Mouse (Mus musculus): ENCODE results near the gene Ccno.
A peak's percentile ranks its signal among the peaks of the same experiment; 100 is the strongest.

Ccno gene

DNA sequence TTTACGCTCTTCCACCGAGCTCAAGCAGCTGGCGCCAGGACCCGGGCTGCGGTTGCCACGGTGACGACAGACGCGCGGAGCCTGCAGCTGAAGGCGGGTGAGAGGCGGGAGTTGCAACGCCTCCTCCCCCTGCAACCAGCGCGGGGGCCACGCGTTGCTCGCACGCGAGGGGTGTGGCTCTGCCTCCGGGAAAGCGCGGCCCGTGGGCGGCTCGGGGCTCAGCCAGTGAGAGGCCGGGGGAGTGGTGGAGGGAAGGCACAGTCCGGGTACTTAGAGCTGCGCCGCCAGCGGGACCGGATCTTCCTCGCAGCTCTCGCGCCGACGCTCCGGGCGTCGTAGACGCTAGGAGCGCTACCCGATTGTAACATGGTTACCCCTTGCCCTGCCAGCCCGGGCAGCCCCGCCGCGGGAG is at the start of gene Ccno:
Gene Ccno, plus strand, starts transcription at position 271 of the 412 bp plus-strand sequence.
- peak; percentile 96 for DNase-seq (ENCODE audit: low spot score)

DNA sequence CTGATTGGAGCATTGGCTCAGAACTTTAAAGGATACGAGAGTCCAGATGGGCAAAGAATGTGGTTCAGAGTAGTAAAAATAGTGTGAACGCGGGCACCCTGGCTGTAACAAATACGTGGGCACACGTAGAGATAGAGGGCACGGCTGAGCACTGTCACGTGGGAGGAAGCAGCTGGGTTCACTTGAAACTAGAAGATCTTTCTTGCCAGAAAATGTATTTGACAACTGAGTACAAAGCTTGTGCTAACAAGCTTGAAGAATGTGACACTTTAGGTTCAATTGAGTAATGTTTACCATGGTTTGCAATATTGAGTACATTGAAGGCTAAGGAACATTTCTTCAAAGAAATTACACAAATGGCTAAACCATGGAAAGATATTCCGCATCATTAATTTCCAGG is 49.5 kb upstream of the Ccno start:
- DNase-seq (ENCODE audit: low spot score): no peak

DNA sequence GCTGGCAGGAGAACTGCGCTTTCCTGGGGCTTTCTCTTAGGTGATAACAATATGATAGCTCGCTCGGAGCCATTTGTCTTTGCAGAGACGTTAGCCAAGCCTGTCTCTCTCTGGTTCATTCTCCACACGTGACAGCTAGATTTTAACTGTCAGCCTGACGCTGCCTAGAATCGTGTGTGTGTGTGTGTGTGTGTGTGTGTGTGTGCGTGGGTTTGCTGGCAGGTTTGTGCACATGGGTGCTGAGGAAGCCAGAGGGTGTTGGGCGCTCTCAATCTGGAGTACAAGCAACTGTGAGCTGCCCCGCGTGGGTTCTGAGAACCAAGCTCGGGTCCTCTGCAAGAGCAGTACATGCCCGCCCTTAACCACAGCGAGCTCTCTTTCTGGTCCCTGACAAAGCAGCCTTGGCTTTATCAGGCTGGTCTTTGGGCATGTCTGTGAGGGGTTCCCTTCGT is 45.7 kb upstream of the Ccno start:
- no peak for DNase-seq (ENCODE audit: low spot score)

DNA sequence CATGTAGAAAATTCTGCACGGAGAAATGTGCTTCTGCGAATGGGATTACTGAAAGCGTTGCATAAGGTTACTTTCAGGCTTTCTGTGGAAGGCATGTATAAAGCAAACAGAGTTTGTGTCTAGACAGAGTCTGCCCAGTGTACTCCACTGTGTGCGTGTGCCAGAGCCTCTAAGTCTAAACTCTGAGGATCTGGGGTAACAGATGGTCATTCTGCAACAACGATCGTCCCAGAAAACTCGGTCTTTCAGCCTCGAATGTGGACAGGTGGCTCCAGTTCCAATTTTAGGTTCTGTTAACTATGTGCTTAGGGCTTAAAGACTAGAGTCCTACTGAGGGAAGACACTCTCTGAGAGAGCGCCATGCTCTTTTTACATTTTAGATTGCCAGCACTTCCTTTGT is 42.3 kb upstream of the Ccno start:
- no peak for DNase-seq (ENCODE audit: low spot score)

DNA sequence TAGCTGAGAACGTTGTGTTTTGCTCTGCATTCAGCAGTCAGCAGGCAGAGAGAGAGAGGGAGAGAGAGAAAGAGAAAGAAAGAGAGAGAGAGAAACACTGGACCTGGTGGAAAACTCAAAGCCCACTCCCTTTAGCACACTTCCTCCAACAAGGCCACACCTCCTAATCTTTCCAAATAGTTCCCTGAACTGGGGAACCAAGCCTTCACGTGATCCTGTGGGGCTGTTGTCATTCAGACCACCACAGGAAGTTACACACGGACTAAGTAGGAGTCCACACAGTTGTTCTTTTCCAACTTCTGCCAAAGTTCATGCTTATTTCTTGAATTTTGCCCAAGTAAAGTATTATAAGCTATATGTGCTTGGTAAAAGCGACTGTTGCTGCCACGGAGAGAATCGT is 41.7 kb upstream of the Ccno start:
- DNase-seq (ENCODE audit: low spot score): no peak

DNA sequence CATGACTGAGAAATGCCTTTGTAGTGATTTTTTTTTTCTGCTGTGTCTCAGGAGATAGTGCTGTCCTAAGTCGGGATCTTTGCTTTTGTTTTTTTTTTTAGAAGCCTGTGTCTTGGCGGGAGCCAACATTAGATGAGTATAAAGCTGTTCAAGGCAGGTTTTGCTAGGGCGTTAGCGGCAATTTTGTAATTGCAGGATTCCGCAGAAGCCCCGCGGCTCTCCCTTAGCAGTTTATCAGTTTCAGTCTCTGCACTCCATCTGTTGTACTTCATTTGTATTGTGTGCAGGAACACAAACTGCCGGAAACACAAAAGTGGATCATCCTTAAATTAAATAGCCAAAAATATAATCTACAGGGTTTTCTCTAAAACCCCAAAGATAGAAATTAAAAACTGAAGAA is 33.5 kb upstream of the Ccno start:
- DNase-seq (ENCODE audit: low spot score): no peak

DNA sequence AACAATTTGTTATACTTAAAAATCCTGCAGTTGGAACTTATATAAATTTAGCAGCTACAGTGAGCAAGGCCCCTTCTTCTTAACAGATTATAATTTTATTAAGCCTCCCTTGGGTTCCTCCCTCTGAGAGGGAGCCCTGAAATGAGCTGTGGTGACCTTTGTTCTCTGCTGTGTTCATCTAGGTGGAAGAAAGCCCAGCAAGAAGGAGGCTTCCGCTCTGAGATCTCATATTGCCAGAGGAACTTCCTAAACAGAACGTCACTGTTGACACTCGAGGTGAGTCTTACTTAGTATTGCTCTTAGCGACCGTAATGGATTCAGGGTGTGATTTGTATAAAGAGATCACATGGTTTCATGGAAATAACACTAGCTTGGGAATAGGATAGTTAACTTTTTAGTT is 24.5 kb upstream of the Ccno start:
- no peak for DNase-seq (ENCODE audit: low spot score)

DNA sequence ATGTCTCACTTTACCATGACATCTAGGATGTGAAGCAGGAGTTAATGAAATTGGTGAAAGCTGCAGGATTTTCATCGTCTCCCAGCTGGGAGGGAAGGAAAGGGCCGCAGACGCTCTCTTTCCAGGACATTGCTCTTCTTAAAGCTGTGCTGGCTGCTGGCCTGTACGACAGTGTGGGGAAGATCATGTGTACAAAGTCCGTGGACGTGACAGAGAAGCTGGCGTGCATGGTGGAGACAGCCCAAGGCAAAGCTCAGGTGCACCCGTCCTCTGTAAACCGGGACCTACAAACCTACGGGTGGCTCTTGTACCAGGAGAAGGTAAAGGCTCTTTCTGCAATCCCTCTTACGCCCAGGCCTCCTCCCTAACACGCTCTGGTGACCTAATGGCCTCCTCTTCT is 23.2 kb upstream of the Ccno start:
- DNase-seq (ENCODE audit: low spot score): no peak

DNA sequence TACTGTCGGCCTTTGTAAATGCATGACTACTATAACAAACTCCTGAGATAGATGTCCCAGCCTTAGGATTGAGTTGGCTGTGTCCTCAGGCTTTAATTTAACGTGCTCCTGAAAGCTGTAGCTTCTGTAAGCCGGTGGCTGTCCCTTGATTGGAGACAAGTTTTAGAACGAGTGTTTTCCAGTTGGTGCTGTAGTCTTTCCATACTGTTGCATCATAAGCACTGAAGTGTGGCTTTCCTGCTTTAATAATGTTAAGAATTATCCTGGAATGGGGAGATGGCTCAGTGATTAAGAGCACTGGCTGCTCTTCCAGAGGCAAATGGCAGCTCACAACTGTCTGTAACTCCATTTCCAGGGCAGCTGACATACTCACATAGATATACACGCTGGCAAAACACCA is 20.3 kb upstream of the Ccno start:
- DNase-seq (ENCODE audit: low spot score): no peak

DNA sequence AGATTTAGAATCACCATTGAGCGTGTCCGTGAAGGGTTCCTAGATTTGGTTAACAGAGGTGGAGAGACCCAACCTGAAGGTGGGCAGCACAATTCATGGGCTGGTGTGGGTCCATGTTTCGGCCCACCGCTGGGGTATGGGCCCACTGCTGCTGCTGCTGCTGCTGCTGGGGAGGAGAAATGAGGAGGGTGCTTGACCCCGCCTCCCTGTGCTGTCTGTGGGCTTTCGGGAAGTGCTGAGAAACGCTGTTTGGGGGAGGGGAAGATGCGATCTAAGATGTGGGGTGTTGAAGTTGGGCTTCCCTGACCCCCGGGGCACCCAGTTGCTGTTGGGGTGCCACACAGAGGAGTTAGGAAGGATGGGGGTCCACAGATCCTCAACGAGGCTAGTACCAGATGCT is 10.9 kb upstream of the Ccno start:
- DNase-seq (ENCODE audit: low spot score): no peak

DNA sequence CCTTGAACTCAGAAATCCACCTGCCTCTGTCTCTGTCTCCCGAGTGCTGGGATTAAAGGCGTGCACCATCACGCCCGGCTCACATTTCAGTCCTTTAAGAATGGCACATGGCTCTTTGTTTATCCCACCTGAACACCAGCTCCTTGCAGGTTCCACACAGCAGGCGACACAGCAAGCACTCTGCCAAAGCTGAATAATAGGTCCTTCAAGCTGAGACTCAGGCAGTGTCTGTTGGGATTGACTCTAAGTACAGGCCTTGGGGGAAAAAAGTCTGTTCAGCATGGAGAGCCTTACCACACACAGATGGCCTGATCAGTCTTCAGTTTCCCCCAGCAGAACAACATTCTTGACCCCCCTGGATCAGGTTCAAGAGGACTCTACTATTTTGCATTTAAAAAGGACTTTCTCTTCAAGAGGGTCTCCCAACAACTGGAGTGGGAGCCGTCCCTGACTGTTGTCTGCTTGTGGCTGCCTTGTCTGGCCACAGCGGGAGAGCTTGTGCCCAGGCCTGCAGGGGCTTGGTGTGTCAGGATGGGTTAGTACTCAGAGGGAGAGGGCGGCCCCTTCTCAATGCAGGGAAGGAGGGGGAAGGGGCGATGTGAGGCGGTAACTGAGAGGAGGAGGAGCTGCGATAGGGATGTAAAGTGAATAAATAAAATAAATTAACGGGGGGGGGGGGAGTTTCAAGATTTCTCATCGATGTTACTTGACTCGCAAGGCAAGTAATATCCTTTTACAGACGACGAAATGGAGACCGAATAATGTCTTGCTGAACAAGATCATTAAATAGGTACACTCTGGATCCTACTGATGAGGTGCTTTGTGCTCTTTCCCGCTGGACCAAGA is 1.8 kb upstream of the Ccno start:
- DNase-seq (ENCODE audit: low spot score): no peak

DNA sequence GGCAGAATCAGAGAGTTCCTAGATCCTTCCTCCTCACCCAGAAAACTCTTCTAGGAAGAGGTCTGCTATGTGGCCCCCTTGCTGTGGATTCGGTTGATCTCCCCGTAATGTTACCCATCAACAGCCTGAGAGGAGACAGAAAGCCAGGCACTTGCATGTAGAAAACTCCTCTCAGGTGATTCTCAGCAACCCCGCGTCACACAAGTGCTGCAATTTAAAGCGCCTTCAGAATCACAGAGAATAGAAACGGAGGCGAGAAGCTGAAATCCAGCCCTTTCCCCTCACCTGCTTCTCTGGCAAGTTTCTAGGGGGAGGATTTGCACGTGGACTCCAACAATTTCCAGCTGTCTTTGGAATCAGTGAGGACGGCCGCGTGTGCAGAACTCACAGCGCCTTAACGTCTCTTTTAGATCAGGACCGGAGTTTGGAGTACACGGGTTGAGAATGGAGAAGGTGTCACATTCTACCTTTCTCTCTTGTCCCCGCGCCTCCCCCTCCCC is 1.1 kb upstream of the Ccno start:
- DNase-seq (ENCODE audit: low spot score): no peak

DNA sequence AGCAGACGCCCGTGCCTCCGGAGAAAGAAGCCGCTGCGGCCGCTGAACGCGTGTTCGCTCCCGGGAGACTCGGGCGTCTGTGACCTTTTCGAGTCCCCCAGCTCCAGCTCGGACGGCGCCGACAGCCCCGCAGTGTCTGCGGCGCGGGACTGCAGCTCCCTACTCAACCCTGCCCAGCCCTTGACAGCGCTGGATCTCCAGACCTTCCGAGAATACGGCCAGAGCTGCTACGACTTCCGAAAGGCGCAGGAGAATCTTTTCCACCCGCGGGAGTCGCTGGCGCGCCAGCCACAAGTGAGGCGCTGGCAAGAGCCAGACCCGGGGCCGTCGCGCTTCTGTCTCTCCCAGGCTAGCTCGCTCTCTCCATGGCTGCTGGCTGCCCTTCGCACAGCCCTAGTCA is 389 bp downstream of the Ccno start:
- DNase-seq (ENCODE audit: low spot score): no peak

DNA sequence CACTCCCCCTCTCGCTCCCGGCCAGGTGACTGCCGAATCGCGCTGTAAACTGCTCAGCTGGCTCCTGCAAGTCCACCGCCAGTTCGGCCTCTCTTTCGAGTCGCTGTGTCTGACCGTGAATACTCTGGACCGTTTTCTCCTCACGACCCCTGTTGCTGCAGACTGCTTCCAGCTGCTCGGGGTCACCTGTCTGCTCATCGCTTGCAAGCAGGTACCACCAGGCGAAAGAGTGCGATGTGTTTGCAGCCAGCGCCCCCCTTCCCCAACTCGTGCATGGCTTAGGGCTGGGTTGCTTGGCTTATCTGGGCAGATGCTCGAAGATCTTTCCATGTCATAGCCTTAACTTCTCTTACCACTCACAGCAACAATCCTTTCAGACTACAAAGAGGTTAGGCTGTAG is 1.3 kb downstream of the Ccno start:
- no peak for DNase-seq (ENCODE audit: low spot score)

DNA sequence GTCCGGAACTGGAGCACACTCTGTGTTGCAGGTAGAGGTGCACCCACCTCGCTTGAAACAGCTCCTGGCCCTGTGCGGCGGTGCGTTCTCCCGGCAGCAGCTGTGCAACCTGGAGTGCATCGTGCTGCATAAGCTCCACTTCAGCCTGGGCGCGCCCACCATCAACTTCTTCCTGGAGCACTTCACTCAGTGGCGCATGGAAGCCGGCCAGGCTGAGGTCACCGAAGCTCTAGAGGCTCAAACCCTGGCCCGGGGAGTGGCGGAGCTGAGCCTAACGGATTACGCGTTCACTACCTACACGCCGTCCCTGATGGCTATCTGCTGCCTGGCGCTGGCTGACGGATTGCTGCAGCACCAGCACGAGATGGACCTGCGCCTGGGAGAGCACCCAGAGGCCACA is 1.9 kb downstream of the Ccno start:
- DNase-seq (ENCODE audit: low spot score): no peak

DNA sequence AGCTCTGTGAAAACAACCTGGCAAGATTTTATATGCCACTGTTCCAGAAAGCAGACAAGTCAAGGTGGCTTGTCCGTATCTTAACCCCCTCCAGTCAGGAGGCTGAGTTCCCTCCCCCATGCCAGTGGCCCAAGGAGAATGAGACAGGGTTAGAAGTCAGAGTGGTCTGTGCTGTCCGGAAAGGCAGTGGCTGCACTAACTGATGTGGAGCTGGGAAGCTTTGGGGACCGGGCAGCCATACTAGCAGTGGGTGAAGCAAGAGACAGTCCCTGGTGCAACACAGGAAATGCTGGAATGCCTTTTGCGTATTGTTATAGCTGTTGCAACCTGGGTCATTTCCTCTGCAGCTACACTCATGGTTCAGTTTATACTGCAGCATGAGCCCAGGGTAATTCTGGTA is 2.7 kb downstream of the Ccno start:
- DNase-seq (ENCODE audit: low spot score): no peak

DNA sequence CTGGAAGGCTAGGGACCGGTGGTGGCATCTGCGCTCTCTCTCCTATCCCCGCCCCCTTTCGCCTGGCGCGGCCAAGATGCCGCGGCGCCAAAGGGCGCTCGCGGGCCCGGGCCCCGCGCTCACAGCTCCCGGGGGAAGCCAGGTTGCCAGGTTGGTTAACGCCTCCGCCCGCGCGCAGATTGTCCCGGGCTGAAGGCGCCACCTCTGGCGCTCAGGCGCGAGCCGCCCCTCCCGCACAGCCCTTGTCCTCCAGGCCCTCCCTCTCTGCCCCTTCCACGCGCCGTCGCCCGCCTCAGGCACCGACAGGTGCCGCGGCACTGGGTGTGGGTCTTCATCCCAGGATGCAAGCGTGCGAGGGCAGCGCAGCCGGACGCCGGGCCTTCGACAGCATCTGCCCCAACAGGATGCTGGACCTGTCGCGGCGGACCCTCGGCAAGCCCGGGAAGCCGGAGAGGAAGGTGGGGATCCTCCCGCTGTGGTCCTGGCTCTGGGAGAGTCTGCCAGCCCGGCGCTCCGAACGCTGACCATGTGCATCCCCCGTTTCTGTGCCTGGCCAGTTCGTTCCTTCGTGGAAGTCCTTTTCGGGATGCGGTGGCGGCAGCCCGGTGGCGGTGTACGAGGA is 6.0 kb downstream of the Ccno start, which contains the start of gene Mcidas:
Gene Mcidas, plus strand, starts transcription at position 315 of the 622 bp plus-strand sequence.
- DNase-seq (ENCODE audit: low spot score): no peak

DNA sequence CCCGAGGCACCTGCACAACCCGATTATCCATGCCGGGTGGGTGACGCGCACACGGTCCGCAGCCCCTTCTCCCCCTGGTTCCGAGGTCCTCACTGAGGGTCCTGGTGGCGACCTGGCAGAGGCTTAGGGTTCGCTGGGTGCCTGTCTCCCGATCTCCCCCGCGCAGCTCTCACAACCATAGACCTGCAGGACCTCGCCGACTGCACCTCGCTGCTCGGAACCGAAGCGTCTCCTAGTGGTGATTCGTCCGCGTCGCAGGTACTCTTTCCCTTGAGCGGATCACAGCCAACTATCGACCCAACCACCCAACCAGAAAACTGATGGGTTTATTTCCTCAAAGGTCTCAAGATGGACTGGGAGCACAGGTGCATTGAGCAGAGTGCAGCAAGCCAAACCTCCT is 6.6 kb downstream of the Ccno start:
- DNase-seq (ENCODE audit: low spot score): peak; percentile 77

DNA sequence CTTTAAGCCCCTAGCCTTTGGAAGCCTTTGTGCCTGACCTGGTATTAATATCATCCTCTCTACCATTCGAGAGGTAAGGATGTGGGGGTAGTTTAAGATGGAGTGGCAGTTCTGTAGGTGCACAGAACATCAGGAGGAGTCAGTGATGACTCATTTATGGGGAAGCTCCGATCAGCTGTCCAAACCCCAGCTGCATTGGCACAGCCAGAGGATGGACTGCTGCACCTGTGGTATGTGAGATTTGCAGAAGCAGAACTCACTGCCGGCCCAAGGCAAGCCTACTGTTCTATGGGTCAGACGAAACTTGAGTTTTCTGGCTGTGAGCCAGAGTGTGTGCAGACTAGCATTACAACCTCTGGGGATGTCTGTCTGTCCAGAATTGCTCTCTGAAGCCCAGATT is 8.8 kb downstream of the Ccno start:
- no peak for DNase-seq (ENCODE audit: low spot score)

DNA sequence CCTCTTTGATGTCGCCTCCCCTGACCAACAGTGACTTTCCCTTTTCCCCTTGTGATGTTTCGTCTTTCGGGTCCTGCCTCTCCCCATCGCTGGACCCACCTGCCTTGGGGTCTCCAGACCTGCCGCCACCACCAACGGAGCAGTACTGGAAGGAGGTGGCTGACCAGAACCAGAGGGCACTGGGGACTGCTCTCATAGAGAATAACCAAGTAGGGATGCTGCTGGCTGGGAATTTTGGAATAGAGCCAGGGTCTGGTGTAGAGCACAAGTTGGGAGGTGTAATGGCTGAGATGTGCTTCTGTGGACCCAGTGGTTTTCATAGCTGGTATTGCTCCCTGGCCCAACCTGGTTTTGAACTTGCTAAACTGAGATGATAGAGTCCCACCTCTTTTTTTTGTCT is 9.8 kb downstream of the Ccno start:
- DNase-seq (ENCODE audit: low spot score): no peak

DNA sequence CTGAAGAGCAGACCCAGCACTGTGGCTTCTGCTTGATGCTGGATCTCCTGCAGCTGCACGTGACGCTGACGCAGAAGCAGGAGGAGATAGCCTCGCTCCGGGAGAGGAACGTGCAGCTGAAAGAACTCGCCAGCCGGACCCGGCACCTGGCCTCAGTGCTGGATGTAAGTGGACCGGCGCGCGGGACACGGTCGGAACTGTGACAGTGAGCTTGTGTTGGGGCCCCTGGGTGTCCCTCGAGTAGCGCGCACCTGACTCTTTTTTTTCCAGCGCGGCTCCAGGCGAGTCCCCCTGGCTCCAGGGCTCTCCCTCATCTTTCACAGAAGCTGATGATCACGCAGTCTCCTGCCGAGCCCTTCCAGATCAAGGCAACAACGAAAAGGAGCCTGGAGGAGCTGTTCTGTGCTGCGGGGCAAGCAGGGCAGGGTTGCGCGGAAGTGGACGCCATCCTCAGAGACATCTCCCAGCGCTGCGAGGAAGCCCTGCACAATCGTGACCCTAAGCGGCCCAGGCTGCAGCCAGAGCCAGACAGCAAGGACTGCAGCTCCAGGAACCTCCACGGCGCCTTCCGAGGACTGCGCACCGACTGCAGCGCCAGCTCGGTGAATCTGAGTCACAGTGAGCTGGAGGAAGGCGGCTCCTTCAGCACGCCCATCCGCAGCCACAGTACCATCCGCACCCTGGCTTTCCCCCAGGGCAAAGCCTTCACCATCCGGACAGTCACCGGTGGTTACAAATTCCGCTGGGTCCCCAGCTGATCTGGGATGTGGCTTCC is 11.0 kb downstream of the Ccno start:
- peak; percentile 47 for DNase-seq (ENCODE audit: low spot score)

DNA sequence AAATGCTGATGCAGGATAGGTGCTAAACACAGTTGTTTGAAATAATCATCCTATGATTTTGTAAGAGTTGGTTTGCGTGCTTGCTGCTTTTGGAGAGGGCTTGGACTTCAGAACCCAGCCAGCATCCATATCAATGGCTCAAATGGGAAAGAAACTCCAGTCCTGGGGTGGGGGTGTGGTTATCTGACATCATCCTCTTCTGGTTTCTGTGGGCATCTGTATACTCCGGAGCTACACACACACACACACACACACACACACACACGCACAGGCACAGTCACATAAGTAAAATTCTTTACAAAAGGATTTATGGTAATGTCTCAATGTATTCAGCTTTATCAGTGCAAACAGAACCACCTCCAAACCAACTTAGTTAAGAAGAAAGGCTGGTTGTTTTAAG is 12.5 kb downstream of the Ccno start:
- no peak for DNase-seq (ENCODE audit: low spot score)
